In genomic region chr13:92523178-92523813, GRCm38 (mm10) we compare ENCODE assay signal across 23 mouse cellular contexts. TPM values are rescaled to one million over a fixed set of nuclear protein-coding genes. Genes with fewer than 3 reads are reported as not detected.
DNase-seq lines count a peak whose midpoint lies in the region; ATAC-seq and TF ChIP-seq lines count a peak whose summit lies in the region.
"Had no signal": no experiment of that assay in that cellular context is flagged by ENCODE, and none has a peak within 500 bp of the region (broad histone marks: within the 10 kb centered on the region; RNA-seq: fewer than 3 reads in every experiment).

No protein-coding gene starts in this region.

- 39% methylated on average over 5 of the region's 5 CpGs for WGBS in liver, embryonic 13.5 days (ENCODE audit: insufficient replicate concordance)
- WGBS in heart, adult 2 months = 75% methylated on average over 5 of the region's 5 CpGs

- H3K4me2 ChIP-seq in liver, embryonic 13.5 days = no peak overlapping the region
- H3K4me2 ChIP-seq: forebrain, embryonic 13.5 days; heart, embryonic 12.5 days; hindbrain, embryonic 15.5 days had no signal

- no peak for TF ChIP-seq EP300 in heart, adult 2 months (IDR thresholded peaks at IDR 0.05; ENCODE audit: insufficient read depth, low read depth, low read length)

- no peaks in the 10 kb centered on the region for H3K27me3 ChIP-seq in liver, embryonic 13.5 days
- no peaks in the 10 kb centered on the region for H3K27me3 ChIP-seq in heart, adult 2 months (ENCODE audit: control insufficient read depth, insufficient read depth, low read length)
- H3K27me3 ChIP-seq: forebrain, embryonic 13.5 days; heart, embryonic 12.5 days; hindbrain, embryonic 15.5 days had no signal

- H3K36me3 ChIP-seq in liver, embryonic 13.5 days = 0 out of 2 replicates have a peak, but pooled peaks cover 6% of the 10 kb centered on the region
- H3K36me3 ChIP-seq in heart, adult 2 months (ENCODE audit: control insufficient read depth, insufficient read depth, low read length) = peaks cover 9% of the 10 kb centered on the region

- H3K27ac ChIP-seq in liver, embryonic 13.5 days = no peak overlapping the region
- no peak overlapping the region for H3K27ac ChIP-seq in heart, adult 2 months
- H3K27ac ChIP-seq: embryonic facial prominence, embryonic 10.5 days; forebrain, embryonic 13.5 days; hindbrain, embryonic 15.5 days had no signal

- peaks cover 8% of the 10 kb centered on the region for H3K4me1 ChIP-seq in liver, embryonic 13.5 days (replicated peaks)
- no peaks in the 10 kb centered on the region; the same call in 1 of the 2 replicates for H3K4me1 ChIP-seq in heart, adult 2 months (ENCODE audit: control insufficient read depth, insufficient read depth, low read length)
- H3K4me1 ChIP-seq: embryonic facial prominence, embryonic 10.5 days; forebrain, embryonic 13.5 days; heart, embryonic 12.5 days; hindbrain, embryonic 15.5 days had no signal

- intact Hi-C loops in heart, adult 2 months (cut with DNase I) = no loop called here

- no peak overlapping the region for H3K9ac ChIP-seq in liver, embryonic 13.5 days
- H3K9ac ChIP-seq in heart, adult 2 months (ENCODE audit: low read depth, low read length) = no peak overlapping the region
- H3K9ac ChIP-seq: forebrain, embryonic 13.5 days; forebrain, postnatal 0 days; heart, embryonic 12.5 days; hindbrain, embryonic 15.5 days had no signal

- TF ChIP-seq POLR2A in heart, adult 2 months (IDR thresholded peaks at IDR 0.05; ENCODE audit: insufficient read depth, low read depth, low read length) = no peak

- H3K4me3 ChIP-seq in liver, embryonic 13.5 days (replicated peaks) = no peak overlapping the region
- H3K4me3 ChIP-seq in heart, adult 2 months = no peak overlapping the region
- H3K4me3 ChIP-seq: embryonic facial prominence, embryonic 10.5 days; forebrain, embryonic 13.5 days; heart, embryonic 12.5 days; hindbrain, embryonic 15.5 days had no signal

- no peak for DNase-seq in liver, embryonic 13.5 days
- DNase-seq in liver = no peak
- peak; percentile 15 for DNase-seq in c-Kit-positive CD71-positive TER-119-positive erythroid progenitor cells, embryonic 14.5 days (ENCODE audit: low spot score)
- no peak for DNase-seq in right cerebral cortex, adult 2 months (ENCODE audit: low spot score in 2 of 2)
- DNase-seq in heart, adult 2 months = no peak
- DNase-seq: adrenal gland, postnatal 14 days; cerebellum, adult 2 months; cerebellum, postnatal 10 days; forebrain, postnatal 0 days; gastrocnemius, postnatal 14 days; heart, postnatal 36 days had no signal

- H3K79me2 ChIP-seq in heart, adult 2 months (replicated peaks; ENCODE audit: control insufficient read depth, insufficient read depth, low read length) = 0 out of 2 replicates have a peak, but pooled peaks cover 3% of the 10 kb centered on the region

- H3K9me3 ChIP-seq in liver, embryonic 13.5 days (replicated peaks) = no peaks in the 10 kb centered on the region
- H3K9me3 ChIP-seq: embryonic facial prominence, embryonic 10.5 days; forebrain, embryonic 13.5 days; heart, embryonic 12.5 days; hindbrain, embryonic 15.5 days had no signal

- peak; percentile 57 for ATAC-seq in liver, embryonic 13.5 days (ENCODE audit: low read depth)
- ATAC-seq in CD4-positive, CD25-positive, alpha-beta regulatory T cell, adult 4 months = peak; percentile 54
- ATAC-seq in megakaryocyte-erythroid progenitor cell, adult 5-6 weeks (replicated peaks; ENCODE audit: low FRiP score, low TSS enrichment, poor library complexity, severe bottlenecking) = peak; percentile 79
- ATAC-seq: forebrain, embryonic 13.5 days; forebrain, postnatal 0 days had no signal

- no peak for TF ChIP-seq CTCF in heart, adult 2 months (IDR thresholded peaks at IDR 0.05)

RNA-seq across cellular contexts. Expression of gene Zfyve16, which starts 7.4 kb away (rescaled TPM):
- polyA plus RNA-seq in liver, embryonic 13.5 days (2015; fragmentation: Nextera tagmentation; extraction: Ambion mirVana) = 1.5 and 2.0 TPM in 2 replicates
- polyA plus RNA-seq in CD4-positive, CD25-positive, alpha-beta regulatory T cell, adult 4 months (2017; shearing (Covaris generic)) = 10 to 100 TPM; 10.6 to 11.4 TPM
- 4.7 and 6.5 TPM in 2 replicates for total RNA-seq in megakaryocyte-erythroid progenitor cell, adult 5-6 weeks (2014; fragmentation: Nextera tagmentation)
- total RNA-seq in megakaryocyte-erythroid progenitor cell, adult 5-6 weeks (2017) = 4.0 and 5.9 TPM in 2 replicates
- total RNA-seq in heart, adult 2 months (2021) = 10 to 100 TPM; 11.5 to 11.7 TPM
- polyA plus RNA-seq in heart, adult 2 months (2012; rRNA removed) = 2.9 and 8.4 TPM in 2 replicates

RNA-seq across cellular contexts. Expression of gene Fam151b, which starts 39.5 kb away (rescaled TPM):
- polyA plus RNA-seq in liver, embryonic 13.5 days (2015; fragmentation: Nextera tagmentation; extraction: Ambion mirVana) = 0.08 TPM in 1 of 2 replicates, not detected in the other
- under 1 TPM in 1 of 2 experiments, not detected in 1; 0.44 TPM for polyA plus RNA-seq in CD4-positive, CD25-positive, alpha-beta regulatory T cell, adult 4 months (2017; shearing (Covaris generic))
- 0.84 and 4.3 TPM in 2 replicates for total RNA-seq in megakaryocyte-erythroid progenitor cell, adult 5-6 weeks (2014; fragmentation: Nextera tagmentation)
- total RNA-seq in megakaryocyte-erythroid progenitor cell, adult 5-6 weeks (2017) = 1.4 and 11.3 TPM in 2 replicates
- total RNA-seq in heart, adult 2 months (2021) = 1 to 10 TPM; 2.0 to 2.2 TPM
- 1.0 and 1.7 TPM in 2 replicates for polyA plus RNA-seq in heart, adult 2 months (2012; rRNA removed)
- polyA plus RNA-seq: forebrain, postnatal 0 days; heart, embryonic 12.5 days; heart, embryonic 16.5 days had no signal

RNA-seq across cellular contexts. Expression of gene Spz1, which starts 52.7 kb away (rescaled TPM):
- polyA plus RNA-seq in liver, embryonic 13.5 days (2015; fragmentation: Nextera tagmentation; extraction: Ambion mirVana) = not detected in 2 replicates
- polyA plus RNA-seq in CD4-positive, CD25-positive, alpha-beta regulatory T cell, adult 4 months (2017; shearing (Covaris generic)) = not detected
- total RNA-seq in megakaryocyte-erythroid progenitor cell, adult 5-6 weeks (2014; fragmentation: Nextera tagmentation) = not detected in 2 replicates
- total RNA-seq in megakaryocyte-erythroid progenitor cell, adult 5-6 weeks (2017) = not detected in 2 replicates
- total RNA-seq in heart, adult 2 months (2021) = not detected
- polyA plus RNA-seq in heart, adult 2 months (2012; rRNA removed) = 0.23 and 0.31 TPM in 2 replicates
- total RNA-seq: adrenal gland, adult 18-20 months; adrenal gland, postnatal 14 days; forebrain, postnatal 0 days; gastrocnemius, adult 18-20 months; gastrocnemius, postnatal 14 days; heart, adult 8-10 months; heart, postnatal 36 days had no signal
- polyA plus RNA-seq: cerebellum, adult 2 months; embryonic facial prominence, embryonic 10.5 days; embryonic facial prominence, embryonic 14.5 days; forebrain, embryonic 13.5 days; forebrain, postnatal 0 days; heart, embryonic 12.5 days; heart, embryonic 16.5 days; hindbrain, embryonic 11.5 days; hindbrain, embryonic 15.5 days had no signal
